Mouse (Mus musculus) CD4-positive naive resting alpha-beta T cell, adult 76 days (primary cell): Measurements from ENCODE around the gene Dok3. TPM values are rescaled to one million over a fixed set of nuclear protein-coding genes. Genes with fewer than 3 reads are reported as not detected.

ENCODE experiments used
- total RNA-seq: library from RNA; stranded (reverse); gene quantifications from one replicate; pipeline ENCODE4 v1.2.4, GENCODE M21; 2023

Dok3 gene
- 20.7 TPM for total RNA-seq

GRCm38 (mm10) chr13:55529198-55529915 is at the start of gene Dok3:
Gene Dok3, minus strand, starts transcription at chr13:55529296.

GRCm38 (mm10) chr13:55573432-55573831 is 44.3 kb upstream of the Dok3 start, which contains the start of gene Tmed9:
Gene Tmed9, plus strand, starts transcription at chr13:55573732.

GRCm38 (mm10) chr13:55571027-55571751 is 42.1 kb upstream of the Dok3 start, which contains the start of gene Fam193b:
Gene Fam193b, minus strand, starts transcription at chr13:55571120.

GRCm38 (mm10) chr13:55536194-55537175 is 7.4 kb upstream of the Dok3 start, which contains the start of gene Ddx41:
Gene Ddx41, minus strand, starts transcription at chr13:55536658.

GRCm38 (mm10) chr13:55513111-55513748 is 15.9 kb downstream of the Dok3 start, which contains the start of gene Pdlim7:
Gene Pdlim7, minus strand, starts transcription at chr13:55513676.

GRCm38 (mm10) chr13:55487578-55488498 is 41.3 kb downstream of the Dok3 start, which contains the start of gene Dbn1:
Gene Dbn1, minus strand, starts transcription at chr13:55488111.

Other genes starting within 250 kb of the Dok3 start
- gene Prelid1, start 208.8 kb downstream of the Dok3 start, total RNA-seq: 144 TPM
- gene Rab24, start 207.3 kb downstream of the Dok3 start, total RNA-seq: 58.4 TPM
- 0.82 TPM for gene Mxd3, start 199.5 kb downstream of the Dok3 start, total RNA-seq
- 104 TPM for gene Lman2, start 166.5 kb downstream of the Dok3 start, total RNA-seq
- gene Rgs14, start 159.6 kb downstream of the Dok3 start, total RNA-seq: 84.0 TPM
- gene Slc34a1, start 131.1 kb downstream of the Dok3 start, total RNA-seq: not detected
- not detected for gene Pfn3, start 114.1 kb downstream of the Dok3 start, total RNA-seq
- 1.1 TPM for gene F12, start 102.5 kb downstream of the Dok3 start, total RNA-seq
- gene Grk6, start 84.2 kb downstream of the Dok3 start, total RNA-seq: 405 TPM
- 56.5 TPM for gene Prr7, start 65.0 kb downstream of the Dok3 start, total RNA-seq
- gene Dbn1, start 41.2 kb downstream of the Dok3 start, total RNA-seq: 0.23 TPM
- gene Pdlim7, start 15.6 kb downstream of the Dok3 start, total RNA-seq: 8.0 TPM
- gene Ddx41, start 7.4 kb upstream of the Dok3 start, total RNA-seq: 65.2 TPM
- 147 TPM for gene Fam193b, start 41.8 kb upstream of the Dok3 start, total RNA-seq
- 104 TPM for gene Tmed9, start 44.4 kb upstream of the Dok3 start, total RNA-seq
- gene B4galt7, start 70.6 kb upstream of the Dok3 start, total RNA-seq: 21.6 TPM
- 22.3 TPM for gene Caml, start 93.7 kb upstream of the Dok3 start, total RNA-seq
- 105 TPM for gene Ddx46, start 105.7 kb upstream of the Dok3 start, total RNA-seq
- 31.4 TPM for gene B230219D22Rik, start 163.8 kb upstream of the Dok3 start, total RNA-seq
- gene Txndc15, start 185.4 kb upstream of the Dok3 start, total RNA-seq: 21.5 TPM
- gene Pcbd2, start 198.1 kb upstream of the Dok3 start, total RNA-seq: 24.9 TPM